Mouse (Mus musculus) MEL (cell line): Measurements from ENCODE around the gene Dpy19l1.

Experiments
- CTCF ChIP-seq, 3 experiments: IDR thresholded peaks in 2 of 3; conservative IDR thresholded peaks in 1 of 3; 2 replicates each; pipeline ENCODE4 v1.5.1; 2011 to 2012; ENCODE audit warnings: low read length in 3 of 3, low read depth in 2 of 3, mild to moderate bottlenecking in 2 of 3, improper control_type of control experiment in 1 of 3, inconsistent platforms in 1 of 3, mixed read lengths in 1 of 3, moderate library complexity in 1 of 3; ENCODE audit not compliant: control insufficient read depth in 1 of 3, insufficient read depth in 1 of 3, poor library complexity in 1 of 3, severe bottlenecking in 1 of 3
- ETS1 ChIP-seq: IDR thresholded peaks from 2 replicates; pipeline ENCODE4 v1.6.1; 2012; ENCODE audit warnings: low read depth, mild to moderate bottlenecking, inconsistent platforms, low read length, improper control_type of control experiment, moderate library complexity
- POLR2A ChIP-seq, 2 experiments: IDR thresholded peaks; 2 replicates each; pipeline ENCODE4 v1.6.1; 2011 to 2012; ENCODE audit warnings: low read length in 2 of 2, mild to moderate bottlenecking in 2 of 2, control low read depth in 1 of 2, improper control_type of control experiment in 1 of 2, low read depth in 1 of 2, moderate library complexity in 1 of 2; ENCODE audit not compliant: control insufficient read depth in 1 of 2, insufficient read depth in 1 of 2, poor library complexity in 1 of 2

- TF ChIP-seq CTCF (IDR thresholded peaks at IDR 0.05 in 2 of 3, conservative IDR thresholded peaks at IDR 0.05 in 1 of 3; ENCODE audit: control insufficient read depth in 1 of 3, insufficient read depth in 1 of 3, low read depth in 2 of 3, low read length in 3 of 3, poor library complexity in 1 of 3, severe bottlenecking in 1 of 3) (no peak), POLR2A (IDR thresholded peaks at IDR 0.05; ENCODE audit: control insufficient read depth in 1 of 2, insufficient read depth in 1 of 2, low read depth in 1 of 2, low read length in 2 of 2, poor library complexity in 1 of 2) (no peak), ETS1 (no peak)
Observed at GRCm38 (mm10) chr9:24505017-24505763, 2.2 kb upstream of the Dpy19l1 start.
